Comparison of ENCODE assay signal across 36 mouse cellular contexts in the genomic region with DNA sequence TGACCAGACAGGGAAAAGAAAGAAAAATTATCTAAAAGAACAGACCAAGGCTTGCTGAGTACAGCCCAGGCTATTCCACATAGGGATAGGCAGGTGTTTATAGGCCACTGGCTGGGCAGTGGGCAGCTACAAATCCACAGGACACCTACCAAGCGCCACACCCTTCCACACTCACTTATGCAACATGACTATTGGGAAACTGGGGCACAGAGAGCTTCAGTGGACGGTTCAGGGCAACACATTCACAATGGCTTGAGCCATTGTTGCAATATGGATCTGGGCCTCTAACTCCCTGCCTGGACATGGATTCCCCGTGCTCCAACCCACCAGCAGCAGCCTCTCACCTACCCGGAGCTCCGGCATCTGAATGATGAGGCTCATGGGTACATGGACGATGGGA. TPM values are rescaled to one million over a fixed set of nuclear protein-coding genes. Genes with fewer than 3 reads are reported as not detected.
"Had no signal": no experiment of that assay in that cellular context is flagged by ENCODE, and none has a peak within 500 bp of the region (broad histone marks: within the 10 kb centered on the region; RNA-seq: fewer than 3 reads in every experiment).

No protein-coding gene starts in this region.

- ATAC-seq: hindbrain, postnatal 0 days; intestine, embryonic 16.5 days; liver, embryonic 12.5 days had no signal

- H3K36me3 ChIP-seq: heart, embryonic 10.5 days; heart, embryonic 12.5 days; heart, embryonic 15.5 days; limb, embryonic 15.5 days; liver, embryonic 12.5 days had no signal

- H3K27ac ChIP-seq: gastrocnemius, adult 2 months; heart, adult 2 months; heart, embryonic 10.5 days; heart, embryonic 15.5 days; hindbrain, embryonic 13.5 days; hindbrain, embryonic 15.5 days; hindbrain, postnatal 0 days; layer of hippocampus, adult 2 months; limb, embryonic 13.5 days; limb, embryonic 15.5 days; liver, embryonic 12.5 days; liver, embryonic 14.5 days had no signal

- H3K9ac ChIP-seq: heart, embryonic 12.5 days; heart, embryonic 15.5 days; hindbrain, embryonic 13.5 days; hindbrain, embryonic 15.5 days; limb, embryonic 13.5 days; limb, embryonic 15.5 days; liver, embryonic 12.5 days; liver, embryonic 14.5 days had no signal

- H3K4me2 ChIP-seq: heart, embryonic 12.5 days; heart, embryonic 15.5 days; hindbrain, embryonic 13.5 days; hindbrain, embryonic 15.5 days; limb, embryonic 13.5 days; limb, embryonic 15.5 days; liver, embryonic 12.5 days had no signal

- H3K4me3 ChIP-seq: gastrocnemius, adult 2 months; heart, adult 2 months; heart, embryonic 10.5 days; heart, embryonic 12.5 days; heart, embryonic 15.5 days; hindbrain, embryonic 13.5 days; hindbrain, embryonic 15.5 days; layer of hippocampus, adult 2 months; limb, embryonic 13.5 days; limb, embryonic 15.5 days; liver, embryonic 12.5 days had no signal

- H3K27me3 ChIP-seq: heart, embryonic 12.5 days; heart, embryonic 15.5 days; hindbrain, embryonic 13.5 days; hindbrain, embryonic 15.5 days; limb, embryonic 13.5 days; limb, embryonic 15.5 days; liver, embryonic 12.5 days had no signal

- H3K4me1 ChIP-seq: heart, embryonic 12.5 days; heart, embryonic 15.5 days; hindbrain, embryonic 13.5 days; hindbrain, embryonic 15.5 days; limb, embryonic 13.5 days; limb, embryonic 15.5 days had no signal

- H3K9me3 ChIP-seq: heart, embryonic 10.5 days; heart, embryonic 12.5 days; heart, embryonic 15.5 days; hindbrain, embryonic 13.5 days; hindbrain, embryonic 15.5 days; limb, embryonic 13.5 days; limb, embryonic 15.5 days; liver, embryonic 12.5 days had no signal

- DNase-seq: gastrocnemius, adult 2 months; gastrocnemius, postnatal 10 days; gastrocnemius, postnatal 25 days; heart, adult 11 months; heart, adult 2 months; heart, postnatal 14 days; heart, postnatal 36 days; kidney, adult 11 months; kidney, adult 2 months; kidney, postnatal 10 days; kidney, postnatal 4 days; layer of hippocampus, postnatal 36 days; left cerebral cortex, postnatal 4 days had no signal

RNA-seq across cellular contexts. Expression of a gene that starts 10.6 kb away (rescaled TPM):
- total RNA-seq: hematopoietic stem cell, adult 5-6 weeks had no signal

RNA-seq across cellular contexts. Expression of a gene that starts 10.6 kb away (rescaled TPM):
- total RNA-seq: gastrocnemius, adult 2 months; gastrocnemius, postnatal 10 days; gastrocnemius, postnatal 25 days; gastrocnemius, postnatal 4 days; heart, adult 2 months; heart, postnatal 14 days; heart, postnatal 36 days; hematopoietic stem cell, adult 5-6 weeks; hindbrain, postnatal 0 days; layer of hippocampus, adult 2 months; left cerebral cortex, adult 18-20 months; left cerebral cortex, postnatal 10 days; left cerebral cortex, postnatal 25 days; left cerebral cortex, postnatal 4 days had no signal
- polyA plus RNA-seq: heart, embryonic 10.5 days; heart, embryonic 12.5 days; heart, embryonic 15.5 days; heart, postnatal 0 days; hindbrain, embryonic 15.5 days; intestine, embryonic 14.5 days; intestine, embryonic 16.5 days; kidney, adult 2 months; kidney, embryonic 14.5 days; kidney, embryonic 16.5 days; limb, embryonic 11.5 days; limb, embryonic 13.5 days; limb, embryonic 15.5 days; liver, embryonic 12.5 days; liver, embryonic 14.5 days; liver, embryonic 16.5 days had no signal
